Mouse (Mus musculus) heart, postnatal 25 days (tissue): ENCODE results near the gene Slc9a5. TPM values are rescaled to one million over a fixed set of nuclear protein-coding genes. Genes with fewer than 3 reads are reported as not detected.

Experiments used
- DNase-seq: peaks from one replicate; pipeline ENCODE4 v3.0.0; 2022; ENCODE audit warnings: low spot score
- intact Hi-C: fragments of 180-260 bp; cut with DNase I; formaldehyde crosslinking; loops from one replicate; pipeline ENCODE4 v1.15.1; 2025
- total RNA-seq, 2 experiments: library from RNA; stranded (reverse); gene quantifications; 2 replicates each; pipeline ENCODE4 v1.2.3; 2021

The Slc9a5 gene
- total RNA-seq: under 1 TPM; 0.29 to 0.56 TPM

GRCm38 (mm10) chr8:105348450-105349095 is at the start of gene Slc9a5:
TSS of gene Slc9a5 (plus strand) at chr8:105348843.
- intact Hi-C loops: loop anchor here (5.0 kb wide), 1 partner anchor 51 kb away; the partner anchor contains the start of genes E2f4 and Exoc3l
- DNase-seq: no peak

GRCm38 (mm10) chr8:105299962-105300361 is 48.7 kb upstream of the Slc9a5 start:
- intact Hi-C loops: loop anchor here (2.0 to 5.0 kb wide), 2 partner anchors 25 to 47 kb away; partner anchors contain the start of genes Fhod1 and Slc9a5
- DNase-seq: no peak

DNA sequence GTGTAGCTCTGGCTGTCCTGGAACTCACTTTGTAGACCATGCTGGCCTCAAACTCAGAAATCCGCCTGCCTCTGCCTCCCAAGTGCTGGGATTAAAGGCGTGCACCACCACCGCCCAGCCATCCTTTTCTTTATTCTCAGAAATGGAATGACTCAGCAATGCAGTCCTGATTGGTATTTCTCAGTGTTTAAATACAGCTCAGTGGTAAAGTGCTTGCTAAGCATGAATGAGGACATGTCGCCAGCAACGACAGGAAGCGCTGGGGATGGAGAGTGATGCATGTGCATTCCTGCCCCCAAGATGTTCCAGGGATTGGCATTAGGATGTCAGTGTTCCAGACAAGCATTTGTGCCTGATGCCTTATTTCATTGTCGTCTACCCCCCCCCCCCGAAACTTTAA is 45.2 kb upstream of the Slc9a5 start:
- intact Hi-C loops: no loop called here
- DNase-seq: no peak

- no peak for DNase-seq
- intact Hi-C loops: no loop called here
These were observed 44.8 kb upstream of the Slc9a5 start for GRCm38 (mm10) chr8:105303874-105304273.

DNA sequence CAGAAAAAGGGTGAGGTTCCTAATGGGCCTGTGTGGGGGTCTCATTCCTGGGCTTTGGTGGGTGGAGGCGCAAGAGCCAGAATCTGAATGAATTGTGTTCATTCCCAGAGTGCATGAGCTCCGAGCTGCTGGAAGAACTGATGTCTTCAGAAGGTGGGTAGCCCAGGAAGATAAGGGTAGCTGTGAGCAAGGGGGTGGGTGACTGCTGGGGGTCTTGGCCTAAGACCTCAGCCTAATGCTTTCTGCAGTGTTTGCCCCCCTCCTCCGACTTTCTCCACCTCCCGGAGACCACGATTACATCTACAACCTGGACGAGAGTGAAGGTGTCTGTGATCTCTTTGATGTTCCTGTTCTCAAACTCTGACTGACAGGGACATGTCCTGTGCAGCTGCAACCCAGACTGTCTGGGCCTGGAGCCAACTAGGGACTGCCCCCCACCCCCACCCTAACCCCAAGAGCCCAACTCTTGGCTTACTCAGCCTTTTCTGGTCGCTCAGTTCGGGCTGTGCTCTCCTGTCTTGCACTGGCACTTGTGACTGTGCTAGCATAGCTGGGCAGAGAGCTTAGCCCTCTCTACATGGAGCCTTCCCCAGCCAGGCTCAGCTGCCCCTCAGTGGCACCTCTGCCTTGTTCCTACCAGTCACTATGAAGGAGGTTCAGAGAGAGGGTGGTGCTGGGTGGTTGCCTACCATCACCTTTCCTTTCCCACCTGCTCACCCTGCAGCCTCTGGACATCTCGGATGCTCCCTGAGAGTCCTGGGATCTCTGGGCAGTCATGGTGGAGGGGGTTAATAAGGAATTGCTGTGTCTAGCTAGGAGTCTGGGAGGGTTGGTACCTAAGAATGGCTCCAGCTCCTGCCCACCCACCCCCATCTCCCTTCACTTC is 44.1 kb upstream of the Slc9a5 start:
- intact Hi-C loops: no loop called here
- DNase-seq: no peak

GRCm38 (mm10) chr8:105305211-105306145 is 43.2 kb upstream of the Slc9a5 start, which contains the start of gene Elmo3:
TSS of gene Elmo3 (plus strand) at chr8:105305601.
- intact Hi-C loops: no loop called here
- DNase-seq: no peak

DNA sequence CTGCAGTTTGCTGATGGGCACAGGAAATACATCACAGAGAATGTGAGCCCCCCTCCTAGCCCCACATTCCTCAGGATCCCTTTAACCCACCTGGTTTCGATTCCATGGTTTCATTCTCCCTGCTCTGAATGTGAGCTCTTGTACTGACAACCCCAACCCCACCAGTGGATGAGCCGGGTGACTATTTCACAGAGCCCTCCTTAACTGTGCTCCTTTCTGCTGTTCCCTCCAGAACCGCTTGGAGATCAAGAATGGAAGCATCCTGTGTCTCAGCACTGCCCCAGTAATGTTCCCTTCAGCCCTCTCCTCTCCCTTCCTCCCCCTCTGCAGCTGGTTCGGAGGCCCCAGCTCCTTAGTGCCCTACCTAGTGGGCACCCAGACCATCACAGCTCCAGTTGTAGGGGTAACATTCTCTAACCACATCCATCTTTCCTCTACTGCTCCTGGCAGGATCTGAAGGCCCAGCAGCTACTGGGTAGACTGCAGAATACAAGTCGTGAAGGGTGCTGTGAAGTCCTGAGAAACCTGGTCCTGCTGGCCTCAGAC is 42.4 kb upstream of the Slc9a5 start:
- no peak for DNase-seq
- intact Hi-C loops: no loop called here

GRCm38 (mm10) chr8:105307670-105308069 is 41.0 kb upstream of the Slc9a5 start:
- DNase-seq: no peak
- intact Hi-C loops: no loop called here

GRCm38 (mm10) chr8:105308428-105308827 is 40.2 kb upstream of the Slc9a5 start:
- no peak for DNase-seq
- intact Hi-C loops: no loop called here

GRCm38 (mm10) chr8:105309142-105309847 is 39.3 kb upstream of the Slc9a5 start:
- no peak for DNase-seq
- intact Hi-C loops: no loop called here

DNA sequence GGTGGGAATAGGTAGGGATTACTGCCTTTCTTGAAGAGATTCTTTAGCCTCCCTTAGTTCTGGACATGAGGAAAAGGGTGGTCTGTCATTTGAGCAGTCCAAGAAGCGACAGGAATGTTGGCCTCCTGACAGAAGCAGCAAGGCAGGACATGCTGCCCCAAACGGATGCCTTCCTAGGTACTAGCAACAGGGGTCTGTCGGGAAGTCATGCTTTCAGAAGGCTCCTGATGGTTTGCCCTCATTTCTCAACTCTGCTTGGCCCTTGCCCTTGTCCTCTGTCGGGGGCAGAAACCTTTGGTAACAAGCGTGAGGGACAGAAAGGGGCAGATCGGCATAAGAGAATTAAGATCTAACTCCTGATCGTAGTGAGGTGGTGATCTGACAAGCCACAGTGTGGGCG is 38.5 kb upstream of the Slc9a5 start:
- no peak for DNase-seq
- intact Hi-C loops: no loop called here

- intact Hi-C loops: no loop called here
These were observed 36.9 kb upstream of the Slc9a5 start for GRCm38 (mm10) chr8:105311718-105312117.

GRCm38 (mm10) chr8:105312891-105313481 is 35.7 kb upstream of the Slc9a5 start:
- intact Hi-C loops: no loop called here
- no peak for DNase-seq

More at GRCm38 (mm10) chr8:105311718-105312117, 36.9 kb upstream of the Slc9a5 start:
- no peak for DNase-seq

- intact Hi-C loops: no loop called here
- DNase-seq: no peak
These were observed 34.8 kb upstream of the Slc9a5 start for GRCm38 (mm10) chr8:105313622-105314402.

GRCm38 (mm10) chr8:105315073-105315769 is 33.4 kb upstream of the Slc9a5 start:
- no peak for DNase-seq
- intact Hi-C loops: no loop called here

DNA sequence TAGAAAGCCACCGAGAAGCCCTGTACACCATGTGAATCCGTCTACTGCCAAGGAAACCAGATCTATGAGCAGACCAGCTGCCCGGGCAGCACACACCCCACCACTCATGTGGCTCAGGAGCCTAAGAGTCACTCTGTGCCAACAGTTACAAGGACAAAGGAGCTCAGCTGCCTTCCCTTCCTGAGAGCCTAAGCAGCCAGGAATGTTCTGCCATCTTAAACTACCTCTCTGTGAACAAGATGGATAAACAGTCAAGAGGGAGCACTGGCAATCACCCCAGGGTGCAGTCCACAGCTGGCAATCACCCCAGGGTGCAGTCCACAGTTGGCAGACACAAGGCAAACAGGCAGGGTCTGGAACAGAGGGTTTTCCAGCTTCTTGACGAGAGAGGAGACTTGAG is 30.7 kb upstream of the Slc9a5 start:
- intact Hi-C loops: no loop called here
- no peak for DNase-seq

DNA sequence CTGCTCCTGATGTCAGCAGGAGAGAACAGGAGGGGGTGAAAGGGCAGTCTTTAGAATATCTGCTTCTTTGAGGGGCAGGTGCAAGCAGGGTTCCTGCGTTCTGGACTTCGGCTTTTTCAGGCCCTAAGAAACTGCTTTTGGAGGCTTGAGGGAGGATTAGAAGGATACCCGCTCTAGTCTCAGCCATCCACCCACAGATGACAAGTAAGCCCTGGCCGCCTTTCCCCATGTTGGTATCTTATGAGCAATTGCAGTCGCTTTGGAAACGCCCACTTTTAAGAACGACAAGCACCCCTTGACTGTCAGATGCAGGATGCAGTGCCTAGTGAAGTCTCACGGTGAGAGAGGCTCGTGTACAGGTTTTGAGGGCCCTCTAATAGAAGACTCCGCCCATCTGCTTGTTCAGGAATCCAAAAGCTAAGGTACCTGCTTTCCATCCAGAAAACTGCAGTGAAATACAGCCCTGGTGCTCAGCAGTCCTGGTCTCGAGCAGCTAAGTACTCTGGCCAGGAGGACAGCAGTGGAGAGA is 29.9 kb upstream of the Slc9a5 start:
- no peak for DNase-seq
- intact Hi-C loops: no loop called here
